Mouse (Mus musculus) thymus, postnatal 25 days (tissue): Measurements from ENCODE around the gene Tfcp2.
"Not testable (repeated sequence)": the region's sequence is repeated elsewhere in the genome, so short reads cannot be mapped to it uniquely, and the experiment has no call there.

ENCODE experiments used
- DNase-seq: peaks from one replicate; pipeline ENCODE4 v3.0.0; 2022

Gene Tfcp2

GRCm38 (mm10) chr15:100555965-100556364 lies 4.2 kb upstream of the Tfcp2 start:
- DNase-seq: no peak

GRCm38 (mm10) chr15:100550280-100550679 lies 1.5 kb downstream of the Tfcp2 start:
- no peak for DNase-seq

GRCm38 (mm10) chr15:100543651-100544030 lies 8.2 kb downstream of the Tfcp2 start:
- not testable (repeated sequence) for DNase-seq

- DNase-seq: not testable (repeated sequence)
These were observed 8.7 kb downstream of the Tfcp2 start for GRCm38 (mm10) chr15:100542876-100543650.

GRCm38 (mm10) chr15:100541426-100541825 lies 10.4 kb downstream of the Tfcp2 start:
- DNase-seq: no peak

DNA sequence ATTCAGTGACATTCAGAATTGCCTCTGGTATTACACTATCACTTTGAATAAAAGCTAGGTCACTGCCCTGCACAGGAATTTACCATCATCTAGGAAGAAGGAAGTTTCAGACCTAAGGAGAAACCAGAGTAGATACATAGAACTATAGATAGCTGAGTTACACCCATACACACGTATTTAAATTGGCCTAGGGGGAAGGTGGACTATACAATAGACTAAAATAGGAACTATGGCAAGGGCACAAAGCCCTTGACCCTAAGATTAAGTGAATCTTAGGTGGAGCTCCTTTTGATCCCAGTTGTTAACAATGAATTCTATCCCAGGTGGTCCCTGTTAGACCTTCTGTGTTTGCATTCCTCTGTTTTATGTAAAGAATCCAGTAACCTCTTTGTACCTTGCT lies 10.8 kb downstream of the Tfcp2 start:
- DNase-seq: not testable (repeated sequence)

GRCm38 (mm10) chr15:100539411-100539810 lies 12.4 kb downstream of the Tfcp2 start:
- DNase-seq: peak; percentile 8

DNA sequence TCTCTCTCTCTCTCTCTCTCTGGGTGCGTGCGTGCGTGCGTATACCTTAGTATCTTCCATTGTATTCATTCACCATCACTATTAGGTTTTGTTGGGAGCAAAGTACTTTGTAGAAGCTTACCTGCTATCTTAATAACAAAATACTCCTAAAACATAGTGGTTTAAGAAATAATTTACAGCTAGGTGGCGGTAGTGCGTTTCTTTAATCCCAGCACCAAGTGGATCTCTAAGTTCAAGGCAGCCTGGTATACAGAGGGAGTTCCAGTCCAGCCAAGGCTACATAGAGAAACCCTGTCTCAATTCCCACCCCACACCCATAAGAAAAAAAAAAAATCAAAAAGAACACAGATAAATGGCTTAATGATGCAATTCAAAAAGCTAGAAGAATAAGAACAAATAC lies 13.9 kb downstream of the Tfcp2 start:
- DNase-seq: peak; percentile 30

- no peak for DNase-seq
These were observed 23.9 kb downstream of the Tfcp2 start for GRCm38 (mm10) chr15:100527900-100528299.

- DNase-seq: no peak
These were observed 26.4 kb downstream of the Tfcp2 start for GRCm38 (mm10) chr15:100525405-100525804.

GRCm38 (mm10) chr15:100520306-100520705 lies 31.5 kb downstream of the Tfcp2 start:
- DNase-seq: no peak

- DNase-seq: no peak
These were observed 36.7 kb downstream of the Tfcp2 start for GRCm38 (mm10) chr15:100515121-100515520.

- no peak for DNase-seq
These were observed 38.4 kb downstream of the Tfcp2 start for GRCm38 (mm10) chr15:100513387-100513786.

GRCm38 (mm10) chr15:100510072-100510471 lies 41.7 kb downstream of the Tfcp2 start:
- DNase-seq: no peak

DNA sequence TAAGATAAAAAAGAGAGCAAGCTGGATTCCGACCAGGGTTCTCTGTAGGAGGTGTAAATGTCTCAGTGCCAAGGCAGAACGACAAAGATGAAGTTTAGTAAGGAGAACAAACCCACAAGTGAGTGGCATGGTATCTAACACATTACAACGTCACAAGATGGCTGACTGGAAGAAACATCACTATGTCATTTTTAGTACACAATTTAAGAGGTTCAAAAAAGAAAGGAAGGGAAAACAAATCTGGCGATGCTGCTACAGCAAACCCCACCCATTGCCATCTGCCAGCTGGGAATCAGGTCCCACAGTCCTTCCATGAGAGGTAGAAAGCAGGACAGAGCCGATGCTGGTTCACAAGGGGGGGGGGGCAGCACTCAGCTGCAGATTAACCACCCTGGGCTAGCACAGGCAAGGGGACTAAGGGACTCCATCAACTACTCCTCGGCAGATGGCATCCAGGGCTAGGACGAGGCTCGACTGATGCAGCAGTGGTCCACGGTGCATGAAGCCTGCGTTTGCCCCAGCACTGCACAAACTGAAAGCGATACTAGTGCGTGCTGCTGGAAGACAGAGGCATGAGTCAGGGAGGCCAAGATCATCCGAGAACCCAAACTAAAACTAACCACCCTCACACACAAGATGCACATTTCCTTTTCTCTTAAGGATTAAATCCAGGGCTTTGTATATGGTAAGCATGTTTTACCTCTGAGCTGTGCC lies 43.2 kb downstream of the Tfcp2 start:
- no peak for DNase-seq

DNA sequence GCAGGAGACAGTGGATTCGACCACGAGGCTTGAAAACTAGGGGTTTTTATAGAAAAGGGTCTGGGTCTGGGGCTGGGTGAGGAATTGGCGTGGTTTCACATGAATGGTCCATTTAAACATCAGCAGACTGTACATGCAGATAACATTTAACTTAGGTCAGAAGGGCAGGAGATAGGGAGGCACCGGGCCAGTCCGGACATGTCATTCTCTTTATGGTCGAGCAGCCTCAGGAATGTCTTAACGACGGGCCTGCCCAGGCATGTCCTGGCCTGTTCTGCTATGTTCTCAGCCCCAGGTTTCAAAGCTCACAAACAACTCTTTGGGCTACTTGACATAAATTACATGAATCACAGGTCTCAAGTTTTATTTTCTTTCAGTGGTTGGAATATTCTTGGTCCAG lies 52.3 kb downstream of the Tfcp2 start:
- DNase-seq: not testable (repeated sequence)

GRCm38 (mm10) chr15:100495102-100495501 lies 56.7 kb downstream of the Tfcp2 start, which contains the start of gene Csrnp2:
Gene Csrnp2 (minus strand): TSS chr15:100495488.
- DNase-seq: peak; percentile 90

DNA sequence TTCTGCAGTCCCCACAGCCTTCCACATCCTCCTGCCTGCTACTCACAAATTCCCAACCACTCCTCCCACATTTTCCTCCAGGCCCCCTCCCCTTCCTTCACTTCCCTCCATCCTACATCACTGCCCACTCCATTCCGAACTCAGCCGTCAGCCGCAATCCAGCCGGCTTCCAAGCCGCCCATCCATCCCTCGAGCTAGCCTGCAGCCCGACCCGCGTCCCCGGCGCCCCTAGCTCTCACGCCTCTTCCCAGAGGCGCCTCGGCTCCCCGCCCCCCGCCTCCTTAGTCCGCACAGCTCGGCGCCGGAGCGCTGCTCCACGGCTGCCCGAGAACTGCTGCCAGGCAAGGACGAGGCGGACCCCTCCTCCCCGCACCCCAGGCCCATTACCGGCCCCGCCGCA lies 57.2 kb downstream of the Tfcp2 start:
- DNase-seq: no peak

- DNase-seq: no peak
These were observed 59.8 kb downstream of the Tfcp2 start for GRCm38 (mm10) chr15:100491966-100492365.

GRCm38 (mm10) chr15:100489263-100489662 lies 62.5 kb downstream of the Tfcp2 start:
- DNase-seq: no peak

- not testable (repeated sequence) for DNase-seq
These were observed 63.5 kb downstream of the Tfcp2 start for GRCm38 (mm10) chr15:100488297-100488696.

GRCm38 (mm10) chr15:100487050-100487449 lies 64.8 kb downstream of the Tfcp2 start:
- DNase-seq: no peak

- no peak for DNase-seq
These were observed 65.4 kb downstream of the Tfcp2 start for GRCm38 (mm10) chr15:100486450-100486849.

DNA sequence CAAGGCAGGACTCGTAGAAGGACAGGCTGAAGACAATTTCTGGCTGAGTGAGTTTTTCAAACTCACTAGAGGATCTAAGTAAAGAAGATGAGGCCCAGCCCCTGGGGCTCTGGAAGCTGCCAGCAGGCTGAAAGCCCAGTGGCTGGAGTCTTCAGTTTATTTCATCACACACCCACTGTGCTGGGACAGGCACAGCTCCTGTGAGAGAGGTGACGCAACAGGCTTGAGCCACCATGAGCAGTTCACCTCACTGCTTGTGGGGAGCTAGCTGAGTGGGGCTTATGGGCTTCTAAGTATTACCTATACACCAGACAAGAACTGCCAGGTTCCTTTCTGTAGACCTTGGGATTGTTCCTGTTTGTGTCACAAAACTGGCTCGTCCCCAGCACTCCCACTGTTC lies 66.2 kb downstream of the Tfcp2 start:
- DNase-seq: no peak
